Mouse (Mus musculus) hindbrain, embryonic 15.5 days (tissue): ENCODE data around the gene Lpin2. TPM values are rescaled to one million over a fixed set of nuclear protein-coding genes. Genes with fewer than 3 reads are reported as not detected.

Experiments used
- ATAC-seq: fragments of 200-750 bp; cut with Nextera tagmentation; 2 replicates; pipeline ENCODE4 v1.8.0; 2017; ENCODE audit warnings: low read depth, moderate number of reproducible peaks, moderate TSS enrichment; ENCODE audit not compliant: low FRiP score
- H3K27ac ChIP-seq: fragments of 300-500 bp; sonication (generic); replicated peaks from 2 replicates; pipeline ENCODE4 v1.5.1; 2015; ENCODE audit warnings: mild to moderate bottlenecking, inconsistent platforms
- H3K27me3 ChIP-seq: fragments of 300-500 bp; sonication (generic); 2 replicates; pipeline ENCODE4 v1.6.1; 2015; ENCODE audit warnings: control low read depth, inconsistent platforms
- H3K36me3 ChIP-seq: fragments of 300-500 bp; sonication (generic); 2 replicates; pipeline ENCODE4 v1.6.1; 2015; ENCODE audit warnings: control low read depth, inconsistent platforms
- H3K4me1 ChIP-seq: fragments of 300-500 bp; sonication (generic); replicated peaks from 2 replicates; pipeline ENCODE4 v1.6.1; 2015; ENCODE audit warnings: control low read depth, inconsistent platforms
- H3K4me2 ChIP-seq: fragments of 300-500 bp; sonication (generic); 2 replicates; pipeline ENCODE4 v1.6.1; 2015; ENCODE audit warnings: moderate library complexity, mild to moderate bottlenecking, inconsistent platforms
- H3K4me3 ChIP-seq: fragments of 300-500 bp; sonication (generic); 2 replicates; pipeline ENCODE4 v1.5.1; 2015; ENCODE audit warnings: mild to moderate bottlenecking, inconsistent platforms
- H3K9ac ChIP-seq: fragments of 300-500 bp; sonication (generic); 2 replicates; pipeline ENCODE4 v1.6.1; 2015; ENCODE audit warnings: inconsistent platforms
- H3K9me3 ChIP-seq: fragments of 300-500 bp; sonication (generic); 2 replicates; pipeline ENCODE4 v1.6.1; 2016; ENCODE audit warnings: control low read depth, inconsistent platforms
- WGBS: fragments of 180-500 bp; shearing (Covaris S2); methylation state at CpG from one replicate; pipeline ENCODE4 v1.1.7; 2015; 5-methylcytosine and 5-hydroxymethylcytosine counted together
- polyA plus RNA-seq: library from polyadenylated mRNA; unstranded; fragments of >200 nt; fragmentation: Nextera tagmentation; extraction: Ambion mirVana; gene quantifications from 2 replicates; pipeline ENCODE4 v1.2.1, GENCODE M21; 2015

Gene Lpin2
- polyA plus RNA-seq, 1 experiment from 2014 or later: 42.6 TPM

DNA sequence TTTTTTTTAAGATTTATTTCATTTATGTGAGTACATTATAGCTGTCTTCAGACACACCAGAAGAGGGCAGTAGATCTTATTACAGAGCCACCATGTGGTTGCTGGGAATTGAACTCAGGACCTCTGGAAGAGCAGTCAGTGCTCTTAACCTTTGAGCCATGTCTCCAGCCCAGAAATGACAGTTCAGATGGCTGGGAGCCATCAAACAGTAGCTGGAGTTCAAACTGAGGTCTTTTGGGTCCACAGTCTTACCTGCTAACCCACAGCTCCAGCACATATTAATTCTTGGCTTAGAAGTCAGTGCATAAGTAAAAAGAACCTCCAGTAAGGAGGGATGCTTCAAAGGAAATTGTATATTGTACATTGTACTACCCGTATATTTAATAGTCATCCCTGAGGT, 26.6 kb downstream of the Lpin2 start:
- Histone ChIP-seq H3K27ac (no peak overlapping the region), H3K4me3 (no peak overlapping the region), H3K4me1 (peaks cover 5% of the 10 kb centered on the region; the same call in 1 of the 2 replicates), H3K4me2 (no peak overlapping the region), H3K36me3 (no peaks in the 10 kb centered on the region), H3K27me3 (no peaks in the 10 kb centered on the region), H3K9ac (no peak overlapping the region), H3K9me3 (no peaks in the 10 kb centered on the region)
- WGBS: 83% methylated on average over 1 of the region's 1 CpGs
- ATAC-seq: no peak

DNA sequence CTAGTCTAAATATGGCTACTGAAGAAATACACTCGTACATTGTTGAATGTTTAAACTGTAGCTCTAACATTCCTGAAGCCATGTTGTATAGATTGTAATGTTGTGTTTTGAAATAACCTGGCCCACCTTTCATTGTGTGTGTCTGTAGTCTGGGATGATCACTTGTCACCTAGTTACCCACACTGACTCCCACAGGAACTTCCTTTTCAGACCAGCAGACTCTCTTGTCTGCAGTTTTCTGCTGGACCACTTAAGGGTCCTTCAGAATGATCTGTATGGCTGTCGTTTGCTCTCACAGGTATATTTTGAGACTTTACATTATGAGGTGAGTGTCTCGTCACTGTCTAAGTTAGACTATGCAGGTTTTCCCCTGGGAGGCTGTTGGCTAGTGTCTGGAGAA, 27.6 kb downstream of the Lpin2 start:
- no peak for ATAC-seq
- Histone ChIP-seq H3K4me2 (no peak overlapping the region), H3K4me1 (peaks cover 5% of the 10 kb centered on the region), H3K36me3 (no peaks in the 10 kb centered on the region), H3K27me3 (no peaks in the 10 kb centered on the region), H3K9ac (no peak overlapping the region), H3K9me3 (no peaks in the 10 kb centered on the region), H3K4me3 (no peak overlapping the region), H3K27ac (no peak overlapping the region)
- 88% methylated on average over 3 of the region's 3 CpGs for WGBS

DNA sequence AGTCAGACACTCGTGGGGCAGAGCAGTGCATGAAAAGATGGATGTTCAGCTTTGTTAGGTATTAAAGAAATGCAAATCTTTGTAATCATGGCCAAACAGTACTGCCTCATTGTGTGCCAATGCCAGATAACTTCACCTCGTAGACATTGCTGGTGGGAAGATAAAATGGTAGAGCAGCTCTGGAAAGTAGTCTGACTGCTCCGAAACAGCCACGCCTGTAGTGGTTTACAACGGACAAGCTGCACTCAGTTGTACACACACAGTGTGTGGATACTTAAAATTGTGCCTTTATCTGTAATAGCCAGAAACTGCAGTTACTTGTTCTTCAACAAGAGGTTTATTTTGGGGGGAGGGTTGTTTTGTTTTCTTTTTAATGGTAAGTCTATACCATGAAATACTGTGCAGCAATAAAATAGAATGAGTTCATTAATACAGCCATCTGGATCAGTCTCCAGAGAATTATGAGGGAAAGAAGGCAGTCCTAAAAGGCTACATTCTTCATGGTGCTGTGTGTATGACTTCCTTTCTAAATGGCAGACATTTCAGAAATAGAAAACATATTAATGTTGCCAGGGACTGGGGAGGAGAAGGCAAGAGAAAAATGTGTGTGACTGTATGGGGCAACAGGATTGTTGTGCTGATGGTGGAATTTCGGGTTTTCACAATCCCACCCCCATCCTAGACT, 29.7 kb downstream of the Lpin2 start:
- H3K4me3 ChIP-seq: no peak overlapping the region
- ATAC-seq: no peak
- WGBS: 65% methylated on average over 6 of the region's 6 CpGs
- H3K36me3 ChIP-seq: no peaks in the 10 kb centered on the region
- H3K27me3 ChIP-seq: no peaks in the 10 kb centered on the region
- no peak overlapping the region for H3K4me2 ChIP-seq
- no peaks in the 10 kb centered on the region for H3K9me3 ChIP-seq
- H3K9ac ChIP-seq: no peak overlapping the region
- peaks cover 5% of the 10 kb centered on the region for H3K4me1 ChIP-seq
- H3K27ac ChIP-seq: 0 out of 2 replicates have a peak overlapping the region, but pooled peaks have one; percentile 19

DNA sequence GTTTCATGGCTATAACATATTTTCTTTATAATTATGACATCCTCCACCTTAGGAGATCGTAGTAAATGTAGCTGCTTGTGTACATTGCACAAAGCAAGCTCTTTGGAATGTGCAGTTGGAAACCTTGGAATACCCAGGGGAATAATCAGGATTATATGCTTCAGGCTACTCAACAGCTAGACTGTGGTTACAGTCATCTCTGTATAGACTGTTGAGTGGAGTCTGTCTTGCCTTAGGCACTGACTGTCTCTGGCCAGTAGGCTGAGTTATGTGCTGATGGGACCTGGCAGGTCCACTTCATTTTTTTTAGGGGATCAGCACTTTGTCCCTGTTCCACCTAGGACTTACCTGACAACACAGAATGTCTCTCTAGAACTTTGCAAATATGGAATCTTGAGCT, 31.3 kb downstream of the Lpin2 start:
- H3K4me3 ChIP-seq: no peak overlapping the region
- ATAC-seq: no peak
- no peak overlapping the region for H3K9ac ChIP-seq
- H3K27me3 ChIP-seq: no peaks in the 10 kb centered on the region
- H3K4me1 ChIP-seq: peaks cover 5% of the 10 kb centered on the region
- peaks cover 5% of the 10 kb centered on the region; the same call in 1 of the 2 replicates for H3K36me3 ChIP-seq
- no peak overlapping the region for H3K4me2 ChIP-seq
- no peaks in the 10 kb centered on the region for H3K9me3 ChIP-seq
- no peak overlapping the region for H3K27ac ChIP-seq
- WGBS: 87% methylated on average over 1 of the region's 1 CpGs

DNA sequence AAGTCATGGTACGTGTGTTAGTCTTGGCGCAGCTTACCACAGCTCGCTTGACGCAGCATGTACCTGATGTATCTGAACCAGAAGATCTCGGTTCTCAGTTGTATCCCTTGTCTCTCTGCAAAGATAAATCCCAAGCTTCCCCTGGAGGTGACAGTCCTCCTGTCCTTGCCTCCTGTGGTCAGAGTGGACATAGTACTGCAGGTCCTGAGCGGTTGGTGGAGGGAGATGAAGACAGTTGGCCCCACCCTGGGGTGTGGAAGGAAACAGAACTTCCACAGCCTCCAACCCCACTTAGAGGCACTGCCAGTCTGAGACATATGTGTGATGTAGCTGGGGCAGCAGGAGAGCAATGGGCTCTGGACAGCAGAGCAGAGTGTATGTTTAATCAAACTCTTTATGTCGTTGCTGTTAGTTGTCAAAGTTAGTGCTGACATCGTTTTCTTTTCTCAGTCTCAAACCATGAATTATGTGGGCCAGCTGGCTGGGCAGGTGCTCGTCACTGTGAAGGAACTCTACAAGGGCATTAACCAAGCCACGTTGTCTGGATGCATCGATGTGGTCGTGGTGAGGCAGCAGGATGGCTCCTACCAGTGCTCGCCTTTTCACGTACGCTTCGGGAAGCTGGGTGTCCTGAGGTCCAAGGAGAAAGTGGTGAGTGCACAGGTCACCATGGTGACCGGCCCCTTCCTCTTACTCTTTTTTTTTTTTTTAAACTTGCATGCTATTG, 32.3 kb downstream of the Lpin2 start:
- Histone ChIP-seq H3K9me3 (no peaks in the 10 kb centered on the region), H3K36me3 (peaks cover 5% of the 10 kb centered on the region; the same call in 1 of the 2 replicates), H3K4me2 (no peak overlapping the region), H3K27ac (no peak overlapping the region), H3K4me1 (peaks cover 5% of the 10 kb centered on the region), H3K27me3 (no peaks in the 10 kb centered on the region), H3K9ac (no peak overlapping the region), H3K4me3 (no peak overlapping the region)
- 82% methylated on average over 17 of the region's 17 CpGs for WGBS
- ATAC-seq: peak; percentile 19; the same call in 1 of the 2 replicates

DNA sequence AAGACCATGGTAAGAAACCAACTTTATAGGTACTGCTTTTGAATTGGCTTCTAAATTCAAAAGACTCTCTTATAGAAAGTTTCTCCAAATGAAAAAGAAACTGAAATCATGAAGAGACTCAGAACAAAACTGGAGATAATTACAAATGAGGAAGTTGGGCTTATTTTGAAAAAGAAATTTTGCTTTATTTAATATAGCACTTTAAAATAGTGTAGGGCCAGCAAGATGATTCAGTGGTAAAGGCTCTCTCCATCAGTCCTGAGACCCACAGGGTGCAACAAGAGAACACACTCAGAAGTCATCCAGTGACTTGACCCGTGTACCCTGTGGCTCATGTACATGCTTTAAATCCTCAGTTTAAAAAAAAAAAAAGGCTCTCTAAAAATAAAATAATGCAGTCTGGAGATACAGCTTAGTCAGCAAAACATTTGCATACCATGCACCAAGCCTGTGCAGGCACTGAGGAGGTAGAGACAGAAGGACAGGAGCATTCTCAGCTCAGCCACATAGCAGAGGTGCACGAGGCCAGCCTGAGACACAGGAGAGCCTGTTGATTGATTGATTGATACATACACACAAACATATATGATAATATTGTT, 33.0 kb downstream of the Lpin2 start:
- 73% methylated on average over 2 of the region's 2 CpGs for WGBS

DNA sequence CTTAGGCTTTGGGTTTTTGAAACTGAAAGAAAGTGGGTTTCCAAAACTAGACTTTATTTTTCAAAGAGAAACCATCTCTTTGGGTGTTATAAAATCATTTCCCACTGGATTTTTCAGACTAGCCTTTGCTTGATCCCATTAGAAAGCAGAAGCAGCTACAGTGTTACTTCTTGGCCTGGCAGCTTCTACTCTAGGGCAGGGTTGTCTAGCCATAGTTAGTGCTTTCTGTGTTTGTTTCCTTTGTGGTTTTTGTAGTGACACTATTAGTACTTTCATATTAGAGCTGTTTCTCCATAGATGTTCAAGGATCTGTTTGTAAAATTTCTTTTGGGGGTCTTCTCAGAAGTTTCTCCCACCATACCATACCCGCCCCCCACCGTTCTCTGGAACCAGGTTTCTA, 33.9 kb downstream of the Lpin2 start:
- ATAC-seq: no peak
- Histone ChIP-seq H3K4me2 (no peak overlapping the region), H3K27ac (no peak overlapping the region), H3K4me3 (no peak overlapping the region), H3K4me1 (peaks cover 5% of the 10 kb centered on the region), H3K36me3 (peaks cover 5% of the 10 kb centered on the region; the same call in 1 of the 2 replicates), H3K9me3 (no peaks in the 10 kb centered on the region), H3K9ac (no peak overlapping the region), H3K27me3 (no peaks in the 10 kb centered on the region)
- WGBS: 97% methylated on average over 2 of the region's 2 CpGs

More for the DNA sequence above, 33.0 kb downstream of the Lpin2 start:
- Histone ChIP-seq H3K4me1 (peaks cover 5% of the 10 kb centered on the region), H3K4me2 (no peak overlapping the region), H3K4me3 (no peak overlapping the region), H3K9ac (no peak overlapping the region), H3K27ac (no peak overlapping the region), H3K36me3 (peaks cover 5% of the 10 kb centered on the region; the same call in 1 of the 2 replicates), H3K9me3 (no peaks in the 10 kb centered on the region), H3K27me3 (no peaks in the 10 kb centered on the region)
- ATAC-seq: no peak

DNA sequence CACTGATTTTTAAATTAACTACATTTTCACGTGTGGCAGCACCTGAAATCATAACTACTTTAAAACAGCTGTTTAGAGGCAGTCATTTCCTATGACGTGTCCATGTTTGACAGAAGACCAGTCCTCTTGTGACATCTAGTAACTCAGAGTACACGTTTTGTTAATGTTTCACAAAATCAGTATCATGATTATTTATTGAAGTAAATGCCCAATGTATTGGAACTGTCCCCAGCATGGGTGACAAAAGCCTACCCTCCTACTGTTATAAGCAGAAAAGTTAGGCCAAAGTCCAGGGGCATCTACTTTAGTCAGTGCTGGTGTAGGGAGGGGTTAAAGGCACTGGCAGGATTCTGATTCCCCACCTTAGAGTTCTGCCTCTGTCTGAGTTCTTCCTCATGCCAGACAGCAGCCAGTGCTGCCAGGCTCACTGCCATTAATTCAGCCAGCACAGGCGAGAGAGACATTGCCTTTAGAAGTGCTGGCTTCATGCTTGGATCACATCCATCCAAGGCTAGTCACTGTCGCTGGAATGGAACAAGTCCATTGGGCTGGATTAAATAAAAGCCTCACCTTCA, 34.8 kb downstream of the Lpin2 start:
- ATAC-seq: no peak
- no peak overlapping the region for H3K9ac ChIP-seq
- H3K4me3 ChIP-seq: no peak overlapping the region
- no peaks in the 10 kb centered on the region; the same call in 1 of the 2 replicates for H3K4me1 ChIP-seq
- H3K36me3 ChIP-seq: peaks cover 5% of the 10 kb centered on the region; the same call in 1 of the 2 replicates
- WGBS: 90% methylated on average over 5 of the region's 5 CpGs
- H3K4me2 ChIP-seq: no peak overlapping the region
- H3K27me3 ChIP-seq: no peaks in the 10 kb centered on the region
- H3K9me3 ChIP-seq: no peaks in the 10 kb centered on the region
- H3K27ac ChIP-seq: no peak overlapping the region

DNA sequence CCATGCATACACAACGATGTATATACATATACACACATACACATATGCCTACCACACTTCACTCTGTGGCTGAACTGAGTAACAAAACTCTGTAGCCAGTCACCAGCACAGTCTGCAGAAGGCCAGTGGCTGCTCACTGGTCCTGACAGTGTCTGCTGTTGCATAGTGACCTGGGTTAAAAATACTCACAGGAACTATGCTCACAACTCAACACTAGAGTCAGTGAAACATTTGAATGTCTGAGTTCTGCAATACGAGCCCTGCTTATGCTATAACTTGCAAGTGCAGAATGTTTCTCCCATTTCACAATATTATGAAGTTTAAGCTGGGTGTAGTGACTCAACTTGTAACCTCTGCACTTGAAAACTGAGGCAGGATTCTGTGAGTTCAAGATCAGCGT, 39.0 kb downstream of the Lpin2 start:
- Histone ChIP-seq H3K4me3 (no peak overlapping the region), H3K27me3 (no peaks in the 10 kb centered on the region), H3K9ac (no peak overlapping the region), H3K4me1 (no peaks in the 10 kb centered on the region), H3K36me3 (peaks cover 5% of the 10 kb centered on the region; the same call in 1 of the 2 replicates), H3K4me2 (no peak overlapping the region), H3K27ac (no peak overlapping the region), H3K9me3 (no peaks in the 10 kb centered on the region)
- ATAC-seq: no peak
- 90% methylated on average over 3 of the region's 3 CpGs for WGBS

DNA sequence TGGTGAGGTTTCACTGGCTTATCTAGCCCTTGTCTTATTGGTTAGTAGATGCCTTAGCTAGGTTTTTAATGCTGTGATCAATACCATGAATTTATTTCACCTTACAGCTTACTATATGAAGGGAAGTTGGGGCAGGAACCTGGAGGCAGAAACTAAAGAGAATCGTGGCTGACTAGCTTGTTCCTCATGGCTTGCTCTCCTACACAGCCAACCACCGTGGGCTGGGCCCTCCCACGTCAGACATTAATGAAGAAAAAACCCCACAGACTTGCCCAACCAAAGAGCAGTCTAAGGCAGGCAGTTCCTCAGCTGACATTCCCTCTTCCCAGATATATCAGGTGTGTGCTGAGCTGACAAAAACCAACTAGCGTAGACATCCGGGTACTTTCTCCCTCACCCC, 41.3 kb downstream of the Lpin2 start:
- Histone ChIP-seq H3K9ac (no peak overlapping the region), H3K4me1 (no peaks in the 10 kb centered on the region), H3K27me3 (no peaks in the 10 kb centered on the region), H3K27ac (no peak overlapping the region), H3K4me2 (no peak overlapping the region), H3K9me3 (no peaks in the 10 kb centered on the region), H3K4me3 (no peak overlapping the region), H3K36me3 (no peaks in the 10 kb centered on the region)
- no peak for ATAC-seq
- 77% methylated on average over 5 of the region's 5 CpGs for WGBS

DNA sequence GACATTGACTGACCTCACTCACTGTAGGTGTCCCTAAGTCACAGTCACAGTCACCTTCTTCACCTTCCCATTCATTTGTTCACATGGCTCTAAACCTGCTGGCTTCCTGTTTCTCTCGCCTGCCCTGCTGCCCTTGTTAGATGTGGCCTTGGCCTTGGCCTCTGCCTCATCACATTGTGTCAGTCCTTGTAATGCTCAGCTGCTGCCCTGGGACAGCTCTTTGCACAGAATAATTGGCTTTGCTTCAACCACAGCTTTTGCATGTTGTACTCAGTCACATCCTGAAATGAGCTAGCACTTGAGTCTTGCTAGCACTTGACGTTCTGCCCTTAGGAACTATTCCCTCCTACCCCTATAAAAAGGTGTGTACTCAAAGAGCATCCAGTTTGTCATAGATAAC, 42.2 kb downstream of the Lpin2 start:
- Histone ChIP-seq H3K27me3 (no peaks in the 10 kb centered on the region), H3K27ac (no peak overlapping the region), H3K9ac (no peak overlapping the region), H3K4me3 (no peak overlapping the region), H3K4me2 (no peak overlapping the region), H3K36me3 (no peaks in the 10 kb centered on the region), H3K4me1 (no peaks in the 10 kb centered on the region), H3K9me3 (no peaks in the 10 kb centered on the region)
- no peak for ATAC-seq
- WGBS: 70% methylated on average over 2 of the region's 2 CpGs

DNA sequence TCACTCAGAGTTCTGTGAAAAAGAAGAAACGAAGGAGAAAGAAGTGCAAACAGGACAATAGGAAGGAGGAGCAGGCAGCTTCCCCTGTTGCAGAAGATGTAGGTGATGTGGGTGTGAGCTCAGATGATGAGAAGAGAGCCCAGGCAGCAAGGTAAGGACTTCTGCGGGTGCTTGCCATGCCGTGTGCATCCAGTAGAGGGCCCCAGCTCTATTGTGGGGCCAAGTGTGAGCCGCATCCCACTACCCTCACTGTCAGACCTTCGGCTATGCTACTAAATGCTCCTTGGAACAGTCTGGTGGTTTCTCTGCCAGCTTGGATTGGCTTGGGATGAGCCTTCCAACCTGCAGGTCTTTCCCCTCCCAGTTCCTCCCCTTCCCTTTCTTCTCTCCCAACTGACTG, 42.7 kb downstream of the Lpin2 start:
- Histone ChIP-seq H3K4me3 (no peak overlapping the region), H3K27me3 (no peaks in the 10 kb centered on the region), H3K4me2 (no peak overlapping the region), H3K27ac (no peak overlapping the region), H3K4me1 (no peaks in the 10 kb centered on the region), H3K9me3 (no peaks in the 10 kb centered on the region), H3K36me3 (no peaks in the 10 kb centered on the region), H3K9ac (no peak overlapping the region)
- no peak for ATAC-seq
- WGBS: 32% methylated on average over 5 of the region's 5 CpGs
